Mouse (Mus musculus): ENCODE results near the gene Hoxc11. TPM values are rescaled to one million over a fixed set of nuclear protein-coding genes. Genes with fewer than 3 reads are reported as not detected.

The Hoxc11 gene
- polyA plus RNA-seq, 2 experiments, result not detected

DNA sequence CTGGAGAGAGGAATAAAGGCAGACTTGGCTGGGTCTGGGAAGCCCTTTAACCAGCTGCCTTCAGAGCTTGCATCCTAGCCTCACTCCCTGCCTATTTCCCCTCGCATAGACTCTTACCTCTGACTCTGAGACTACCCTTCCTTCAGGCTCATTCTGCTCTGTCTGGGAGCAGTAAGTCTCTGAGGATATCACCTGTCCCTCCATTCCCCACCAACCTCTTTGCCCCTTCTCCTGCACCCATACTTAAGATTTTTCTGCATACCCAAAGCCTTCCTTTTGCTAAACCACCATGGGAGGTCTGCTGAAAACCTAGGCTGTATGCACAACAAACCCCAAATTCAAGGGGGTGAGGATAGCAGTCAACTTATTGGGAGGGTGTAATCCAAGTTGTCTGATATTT is 25.7 kb downstream of the Hoxc11 start:
- Histone ChIP-seq H3K4me1 (replicated peaks; ENCODE audit: control insufficient read depth in 2 of 2, insufficient read depth in 2 of 2, low read length in 1 of 2) (no peaks in the 10 kb centered on the region), H3K4me2 (ENCODE audit: low read depth) (no peak overlapping the region), H3K4me3 (ENCODE audit: insufficient read depth in 1 of 2, low read depth in 2 of 2, low read length in 2 of 2) (no peak overlapping the region), H3K9ac (replicated peaks) (no peak overlapping the region), H3K27me3 (ENCODE audit: control insufficient read depth, insufficient read depth, low read length) (peaks cover 97% of the 10 kb centered on the region), H3K27ac (no peak overlapping the region), H3K9me3 (ENCODE audit: control insufficient read depth, low read length) (no peaks in the 10 kb centered on the region), H3K36me3 (replicated peaks; ENCODE audit: control insufficient read depth, insufficient read depth, low read depth) (no peaks in the 10 kb centered on the region)
- DNase-seq (ENCODE audit: low read depth in 3 of 3, low spot score in 3 of 3) (no peak), ATAC-seq (ENCODE audit: insufficient read depth) (no peak)
- TF ChIP-seq EP300 (IDR thresholded peaks at IDR 0.05; ENCODE audit: low read depth), result no peak
- no peak for TF ChIP-seq CTCF (IDR thresholded peaks at IDR 0.05; ENCODE audit: low read depth)
- 0% methylated on average over 1 of the region's 1 CpGs for WGBS (ENCODE audit: insufficient replicate concordance)

DNA sequence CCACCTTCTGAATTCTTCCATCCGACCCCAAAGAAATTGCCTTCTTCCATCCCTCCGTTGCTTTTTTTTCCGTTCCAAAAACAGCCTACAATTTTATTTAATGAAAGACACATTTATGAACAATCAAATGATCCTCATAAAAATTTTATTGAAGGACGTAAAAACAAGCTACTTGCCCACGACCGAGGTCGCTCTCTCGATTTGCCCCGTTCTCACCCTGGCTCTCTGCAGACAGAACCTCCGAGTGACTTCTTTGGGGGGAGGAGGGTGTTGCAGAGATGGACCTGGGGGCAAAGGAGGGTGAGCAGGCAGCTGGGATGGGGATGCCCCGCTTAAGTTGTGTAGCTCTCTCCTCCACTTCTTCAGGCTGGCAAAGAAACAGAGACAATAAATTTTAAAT is 26.1 kb downstream of the Hoxc11 start:
- no peak overlapping the region for H3K27ac ChIP-seq

DNA sequence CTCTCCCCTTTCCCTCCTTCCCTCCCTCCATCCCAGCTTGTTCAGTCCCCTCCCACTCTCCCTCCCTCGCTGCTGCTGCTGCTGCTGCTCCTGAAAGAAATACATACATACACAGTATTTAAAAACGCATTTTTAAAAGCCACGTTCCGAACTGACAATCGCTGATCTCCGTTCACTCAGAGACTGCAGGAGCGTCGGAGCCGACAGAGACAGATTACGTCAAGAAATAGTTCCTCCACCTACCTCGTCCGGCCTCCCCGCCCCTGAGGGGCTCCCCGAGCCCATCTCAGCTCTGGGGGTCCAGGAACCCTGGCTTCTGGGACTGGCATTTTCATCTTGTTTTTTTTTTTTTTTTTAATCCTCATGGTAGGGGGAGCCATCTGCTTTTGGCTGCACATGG is 26.7 kb downstream of the Hoxc11 start:
- H3K4me2 ChIP-seq (ENCODE audit: low read depth), result no peak overlapping the region

More for the DNA sequence above, 26.1 kb downstream of the Hoxc11 start:
- TF ChIP-seq EP300 (IDR thresholded peaks at IDR 0.05; ENCODE audit: low read depth) (no peak), CTCF (IDR thresholded peaks at IDR 0.05; ENCODE audit: low read depth) (no peak)
- Histone ChIP-seq H3K9ac (replicated peaks) (no peak overlapping the region), H3K36me3 (replicated peaks; ENCODE audit: control insufficient read depth, insufficient read depth, low read depth) (no peaks in the 10 kb centered on the region), H3K4me2 (ENCODE audit: low read depth) (no peak overlapping the region), H3K27me3 (ENCODE audit: control insufficient read depth, insufficient read depth, low read length) (peaks cover 97% of the 10 kb centered on the region), H3K4me1 (replicated peaks; ENCODE audit: control insufficient read depth in 2 of 2, insufficient read depth in 2 of 2, low read length in 1 of 2) (no peaks in the 10 kb centered on the region), H3K9me3 (ENCODE audit: control insufficient read depth, low read length) (no peaks in the 10 kb centered on the region), H3K4me3 (ENCODE audit: insufficient read depth in 1 of 2, low read depth in 2 of 2, low read length in 2 of 2) (no peak overlapping the region)
- ATAC-seq (ENCODE audit: insufficient read depth) (no peak), DNase-seq (ENCODE audit: low read depth in 3 of 3, low spot score in 3 of 3) (no peak)
- WGBS (ENCODE audit: insufficient replicate concordance), result 5% methylated on average over 11 of the region's 11 CpGs

GRCm38 (mm10) chr15:102981379-102982288 is 27.4 kb downstream of the Hoxc11 start:
- DNase-seq (ENCODE audit: low read depth in 3 of 3, low spot score in 3 of 3), result no peak
- Histone ChIP-seq H3K4me2 (ENCODE audit: low read depth) (peak overlapping the region; percentile 34), H3K9ac (replicated peaks) (no peak overlapping the region), H3K27me3 (ENCODE audit: control insufficient read depth, insufficient read depth, low read length) (peaks cover 97% of the 10 kb centered on the region), H3K27ac (no peak overlapping the region), H3K4me1 (replicated peaks; ENCODE audit: control insufficient read depth in 2 of 2, insufficient read depth in 2 of 2, low read length in 1 of 2) (no peaks in the 10 kb centered on the region), H3K36me3 (replicated peaks; ENCODE audit: control insufficient read depth, insufficient read depth, low read depth) (no peaks in the 10 kb centered on the region), H3K9me3 (ENCODE audit: control insufficient read depth, low read length) (no peaks in the 10 kb centered on the region), H3K4me3 (ENCODE audit: insufficient read depth in 1 of 2, low read depth in 2 of 2, low read length in 2 of 2) (0 out of 4 replicates have a peak overlapping the region, but pooled peaks of 1 of the 2 experiments have one; percentile 4)
- WGBS (ENCODE audit: insufficient replicate concordance), result 1% methylated on average over 88 of the region's 88 CpGs
- TF ChIP-seq CTCF (IDR thresholded peaks at IDR 0.05; ENCODE audit: low read depth) (no peak), EP300 (IDR thresholded peaks at IDR 0.05; ENCODE audit: low read depth) (no peak)
- no peak for ATAC-seq (ENCODE audit: insufficient read depth)

More for the DNA sequence above, 26.7 kb downstream of the Hoxc11 start:
- no peak overlapping the region for H3K4me3 ChIP-seq (ENCODE audit: insufficient read depth in 1 of 2, low read depth in 2 of 2, low read length in 2 of 2)
- no peaks in the 10 kb centered on the region for H3K4me1 ChIP-seq (replicated peaks; ENCODE audit: control insufficient read depth in 2 of 2, insufficient read depth in 2 of 2, low read length in 1 of 2)
- no peak for ATAC-seq (ENCODE audit: insufficient read depth)
- under 1% methylated on average over 14 of the region's 14 CpGs for WGBS (ENCODE audit: insufficient replicate concordance)
- H3K36me3 ChIP-seq (replicated peaks; ENCODE audit: control insufficient read depth, insufficient read depth, low read depth), result no peaks in the 10 kb centered on the region
- peaks cover 97% of the 10 kb centered on the region for H3K27me3 ChIP-seq (ENCODE audit: control insufficient read depth, insufficient read depth, low read length)
- no peaks in the 10 kb centered on the region for H3K9me3 ChIP-seq (ENCODE audit: control insufficient read depth, low read length)
- TF ChIP-seq EP300 (IDR thresholded peaks at IDR 0.05; ENCODE audit: low read depth) (no peak), CTCF (IDR thresholded peaks at IDR 0.05; ENCODE audit: low read depth) (no peak)
- no peak overlapping the region for H3K27ac ChIP-seq
- no peak overlapping the region for H3K9ac ChIP-seq (replicated peaks)
- no peak for DNase-seq (ENCODE audit: low read depth in 3 of 3, low spot score in 3 of 3)

GRCm38 (mm10) chr15:102983716-102984115 is 29.5 kb downstream of the Hoxc11 start:
- Histone ChIP-seq H3K27ac (no peak overlapping the region), H3K9me3 (ENCODE audit: control insufficient read depth, low read length) (no peaks in the 10 kb centered on the region), H3K27me3 (ENCODE audit: control insufficient read depth, insufficient read depth, low read length) (peaks cover 97% of the 10 kb centered on the region), H3K4me3 (ENCODE audit: insufficient read depth in 1 of 2, low read depth in 2 of 2, low read length in 2 of 2) (no peak overlapping the region), H3K9ac (replicated peaks) (no peak overlapping the region), H3K4me1 (replicated peaks; ENCODE audit: control insufficient read depth in 2 of 2, insufficient read depth in 2 of 2, low read length in 1 of 2) (no peaks in the 10 kb centered on the region), H3K4me2 (ENCODE audit: low read depth) (no peak overlapping the region), H3K36me3 (replicated peaks; ENCODE audit: control insufficient read depth, insufficient read depth, low read depth) (no peaks in the 10 kb centered on the region)
- no peak for ATAC-seq (ENCODE audit: insufficient read depth)
- 2% methylated on average over 12 of the region's 12 CpGs for WGBS (ENCODE audit: insufficient replicate concordance)
- DNase-seq (ENCODE audit: low read depth in 3 of 3, low spot score in 3 of 3), result no peak
- TF ChIP-seq CTCF (IDR thresholded peaks at IDR 0.05; ENCODE audit: low read depth) (no peak), EP300 (IDR thresholded peaks at IDR 0.05; ENCODE audit: low read depth) (no peak)
